Mouse (Mus musculus): Measurements from ENCODE around the gene Zbtb17. TPM values are rescaled to one million over a fixed set of nuclear protein-coding genes. Genes with fewer than 3 reads are reported as not detected.
A peak's percentile ranks its signal among the peaks of the same experiment; 100 is the strongest.

Gene Zbtb17
- polyA plus RNA-seq, 1 experiment from 2014 or later: 45.0 TPM

- peaks cover 71% of the 10 kb centered on the region for H3K36me3 ChIP-seq
- peaks cover 24% of the 10 kb centered on the region for H3K4me1 ChIP-seq (replicated peaks)
Measured at GRCm38 (mm10) chr4:141451916-141452450, 7.5 kb downstream of the Zbtb17 start.

GRCm38 (mm10) chr4:141454581-141455350, 10.3 kb downstream of the Zbtb17 start:
- Histone ChIP-seq H3K27ac (replicated peaks) (no peak overlapping the region), H3K4me3 (no peak overlapping the region), H3K9me3 (no peaks in the 10 kb centered on the region), H3K36me3 (peaks cover 47% of the 10 kb centered on the region), H3K4me2 (no peak overlapping the region), H3K9ac (no peak overlapping the region), H3K4me1 (replicated peaks) (peaks cover 38% of the 10 kb centered on the region), H3K27me3 (no peaks in the 10 kb centered on the region)
- 79% methylated on average over 14 of the region's 14 CpGs for WGBS
- no peak for ATAC-seq (ENCODE audit: low read depth)

More at GRCm38 (mm10) chr4:141451916-141452450, 7.5 kb downstream of the Zbtb17 start:
- no peaks in the 10 kb centered on the region for H3K9me3 ChIP-seq
- no peak overlapping the region for H3K4me2 ChIP-seq
- H3K27ac ChIP-seq (replicated peaks): no peak overlapping the region
- 92% methylated on average over 9 of the region's 9 CpGs for WGBS
- no peak overlapping the region for H3K4me3 ChIP-seq
- H3K9ac ChIP-seq: no peak overlapping the region
- H3K27me3 ChIP-seq: no peaks in the 10 kb centered on the region
- ATAC-seq (ENCODE audit: low read depth): no peak

GRCm38 (mm10) chr4:141455526-141455925, 11.1 kb downstream of the Zbtb17 start:
- no peak for ATAC-seq (ENCODE audit: low read depth)
- no peak overlapping the region for H3K4me2 ChIP-seq
- H3K4me1 ChIP-seq (replicated peaks): peaks cover 42% of the 10 kb centered on the region
- H3K4me3 ChIP-seq: no peak overlapping the region
- H3K9me3 ChIP-seq: no peaks in the 10 kb centered on the region
- no peak overlapping the region for H3K9ac ChIP-seq
- 72% methylated on average over 4 of the region's 4 CpGs for WGBS
- H3K27ac ChIP-seq (replicated peaks): no peak overlapping the region
- peaks cover 47% of the 10 kb centered on the region for H3K36me3 ChIP-seq
- no peaks in the 10 kb centered on the region for H3K27me3 ChIP-seq

- no peak overlapping the region for H3K4me2 ChIP-seq
- H3K27ac ChIP-seq (replicated peaks): no peak overlapping the region
- H3K27me3 ChIP-seq: no peaks in the 10 kb centered on the region
- peaks cover 50% of the 10 kb centered on the region for H3K4me1 ChIP-seq (replicated peaks)
- no peak overlapping the region for H3K4me3 ChIP-seq
- WGBS: 92% methylated on average over 14 of the region's 14 CpGs
- H3K9ac ChIP-seq: no peak overlapping the region
- ATAC-seq (ENCODE audit: low read depth): no peak
- H3K9me3 ChIP-seq: no peaks in the 10 kb centered on the region
- H3K36me3 ChIP-seq: peaks cover 43% of the 10 kb centered on the region
Measured at GRCm38 (mm10) chr4:141456193-141456938, 11.9 kb downstream of the Zbtb17 start.

GRCm38 (mm10) chr4:141458236-141458635, 13.8 kb downstream of the Zbtb17 start:
- Histone ChIP-seq H3K27ac (replicated peaks) (no peak overlapping the region), H3K27me3 (no peaks in the 10 kb centered on the region), H3K4me2 (no peak overlapping the region), H3K9ac (peak overlapping the region; percentile 41; the same call in 1 of the 2 replicates), H3K4me3 (no peak overlapping the region), H3K9me3 (no peaks in the 10 kb centered on the region), H3K4me1 (replicated peaks) (peaks cover 47% of the 10 kb centered on the region), H3K36me3 (peaks cover 42% of the 10 kb centered on the region)
- ATAC-seq (ENCODE audit: low read depth): no peak
- WGBS: 9% methylated on average over 7 of the region's 7 CpGs

GRCm38 (mm10) chr4:141458888-141459287, 14.4 kb downstream of the Zbtb17 start:
- Histone ChIP-seq H3K4me2 (no peak overlapping the region), H3K4me3 (no peak overlapping the region), H3K36me3 (peaks cover 42% of the 10 kb centered on the region), H3K27me3 (no peaks in the 10 kb centered on the region), H3K27ac (replicated peaks) (no peak overlapping the region), H3K4me1 (replicated peaks) (peaks cover 47% of the 10 kb centered on the region), H3K9me3 (no peaks in the 10 kb centered on the region), H3K9ac (no peak overlapping the region)
- ATAC-seq (ENCODE audit: low read depth): no peak
- WGBS: 66% methylated on average over 3 of the region's 3 CpGs

- no peak overlapping the region for H3K27ac ChIP-seq (replicated peaks)
- no peaks in the 10 kb centered on the region for H3K9me3 ChIP-seq
- H3K27me3 ChIP-seq: no peaks in the 10 kb centered on the region
- peaks cover 51% of the 10 kb centered on the region for H3K36me3 ChIP-seq
- no peak overlapping the region for H3K4me3 ChIP-seq
- WGBS: 94% methylated on average over 9 of the region's 9 CpGs
- H3K4me1 ChIP-seq (replicated peaks): peaks cover 43% of the 10 kb centered on the region
- 0 out of 2 replicates have a peak overlapping the region, but pooled peaks have one; percentile 9 for H3K9ac ChIP-seq
- ATAC-seq (ENCODE audit: low read depth): no peak
- no peak overlapping the region for H3K4me2 ChIP-seq
Measured at GRCm38 (mm10) chr4:141459766-141460165, 15.3 kb downstream of the Zbtb17 start.

GRCm38 (mm10) chr4:141460481-141460880, 16.0 kb downstream of the Zbtb17 start:
- H3K36me3 ChIP-seq: peaks cover 58% of the 10 kb centered on the region
- H3K9ac ChIP-seq: 0 out of 2 replicates have a peak overlapping the region, but pooled peaks have one; percentile 26
- WGBS: 87% methylated on average over 4 of the region's 4 CpGs
- no peak overlapping the region for H3K4me2 ChIP-seq
- no peaks in the 10 kb centered on the region for H3K9me3 ChIP-seq
- H3K4me3 ChIP-seq: no peak overlapping the region
- peaks cover 36% of the 10 kb centered on the region for H3K4me1 ChIP-seq (replicated peaks)
- H3K27me3 ChIP-seq: no peaks in the 10 kb centered on the region
- no peak for ATAC-seq (ENCODE audit: low read depth)
- H3K27ac ChIP-seq (replicated peaks): no peak overlapping the region

- peaks cover 60% of the 10 kb centered on the region for H3K36me3 ChIP-seq
- ATAC-seq (ENCODE audit: low read depth): 0 out of 2 replicates have a peak, but pooled peaks have one; percentile 19
- 0 out of 2 replicates have a peak overlapping the region, but pooled peaks have one; percentile 34 for H3K9ac ChIP-seq
- peaks cover 30% of the 10 kb centered on the region for H3K4me1 ChIP-seq (replicated peaks)
- no peak overlapping the region for H3K4me3 ChIP-seq
- no peak overlapping the region for H3K27ac ChIP-seq (replicated peaks)
- 41% methylated on average over 12 of the region's 12 CpGs for WGBS
- no peaks in the 10 kb centered on the region for H3K9me3 ChIP-seq
- H3K27me3 ChIP-seq: no peaks in the 10 kb centered on the region
- no peak overlapping the region for H3K4me2 ChIP-seq
Measured at GRCm38 (mm10) chr4:141461088-141461487, 16.6 kb downstream of the Zbtb17 start.

GRCm38 (mm10) chr4:141461576-141461975, 17.1 kb downstream of the Zbtb17 start:
- Histone ChIP-seq H3K4me2 (no peak overlapping the region), H3K9me3 (no peaks in the 10 kb centered on the region), H3K36me3 (peaks cover 63% of the 10 kb centered on the region), H3K27ac (replicated peaks) (no peak overlapping the region), H3K4me1 (replicated peaks) (peaks cover 28% of the 10 kb centered on the region), H3K9ac (no peak overlapping the region), H3K4me3 (no peak overlapping the region), H3K27me3 (no peaks in the 10 kb centered on the region)
- 87% methylated on average over 12 of the region's 12 CpGs for WGBS
- ATAC-seq (ENCODE audit: low read depth): no peak

GRCm38 (mm10) chr4:141463472-141463871, 19.0 kb downstream of the Zbtb17 start:
- Histone ChIP-seq H3K4me1 (replicated peaks) (peaks cover 20% of the 10 kb centered on the region), H3K27me3 (no peaks in the 10 kb centered on the region), H3K4me3 (no peak overlapping the region), H3K36me3 (peaks cover 80% of the 10 kb centered on the region), H3K9ac (no peak overlapping the region), H3K27ac (replicated peaks) (no peak overlapping the region), H3K9me3 (no peaks in the 10 kb centered on the region), H3K4me2 (no peak overlapping the region)
- no peak for ATAC-seq (ENCODE audit: low read depth)
- WGBS: 89% methylated on average over 14 of the region's 14 CpGs

GRCm38 (mm10) chr4:141464722-141465121, 20.3 kb downstream of the Zbtb17 start:
- peaks cover 90% of the 10 kb centered on the region for H3K36me3 ChIP-seq
- WGBS: 73% methylated on average over 16 of the region's 16 CpGs
- no peak overlapping the region for H3K4me2 ChIP-seq
- H3K4me3 ChIP-seq: no peak overlapping the region
- H3K9ac ChIP-seq: no peak overlapping the region
- peaks cover 14% of the 10 kb centered on the region for H3K4me1 ChIP-seq (replicated peaks)
- H3K9me3 ChIP-seq: no peaks in the 10 kb centered on the region
- no peaks in the 10 kb centered on the region for H3K27me3 ChIP-seq
- ATAC-seq (ENCODE audit: low read depth): no peak
- no peak overlapping the region for H3K27ac ChIP-seq (replicated peaks)

All from neural tube, embryonic 13.5 days (tissue).